Mouse (Mus musculus) limb, embryonic 15.5 days (tissue): ENCODE data around the gene Znhit6. TPM values are rescaled to one million over a fixed set of nuclear protein-coding genes. Genes with fewer than 3 reads are reported as not detected.

Experiments used
- ATAC-seq: fragments of 200-750 bp; cut with Nextera tagmentation; 2 replicates; pipeline ENCODE4 v1.8.0; 2017; ENCODE audit warnings: low read depth, moderate TSS enrichment; ENCODE audit not compliant: insufficient number of reproducible peaks, low FRiP score, low TSS enrichment
- H3K27ac ChIP-seq: fragments of 300-500 bp; sonication (generic); 2 replicates; pipeline ENCODE4 v1.5.1; 2015; ENCODE audit warnings: moderate library complexity, mild to moderate bottlenecking, inconsistent platforms
- H3K27me3 ChIP-seq: fragments of 300-500 bp; sonication (generic); 2 replicates; pipeline ENCODE4 v1.6.1; 2015; ENCODE audit warnings: inconsistent platforms
- H3K36me3 ChIP-seq: fragments of 300-500 bp; sonication (generic); 2 replicates; pipeline ENCODE4 v1.6.1; 2015; ENCODE audit warnings: inconsistent platforms
- H3K4me1 ChIP-seq: fragments of 300-500 bp; sonication (generic); 2 replicates; pipeline ENCODE4 v1.6.1; 2015; ENCODE audit warnings: inconsistent platforms
- H3K4me2 ChIP-seq: fragments of 300-500 bp; sonication (generic); 2 replicates; pipeline ENCODE4 v1.6.1; 2015; ENCODE audit warnings: mild to moderate bottlenecking, inconsistent platforms
- H3K4me3 ChIP-seq: fragments of 300-500 bp; sonication (generic); 2 replicates; pipeline ENCODE4 v1.5.1; 2015; ENCODE audit warnings: mild to moderate bottlenecking, inconsistent platforms
- H3K9ac ChIP-seq: fragments of 300-500 bp; sonication (generic); 2 replicates; pipeline ENCODE4 v1.6.1; 2015; ENCODE audit warnings: inconsistent platforms
- H3K9me3 ChIP-seq: fragments of 300-500 bp; sonication (generic); 2 replicates; pipeline ENCODE4 v1.6.1; 2016; ENCODE audit warnings: inconsistent platforms
- WGBS: fragments of 180-500 bp; shearing (Covaris S2); methylation state at CpG from one replicate; pipeline ENCODE4 v1.1.7; 2015; 5-methylcytosine and 5-hydroxymethylcytosine counted together
- polyA plus RNA-seq: library from polyadenylated mRNA; unstranded; fragments of >200 nt; fragmentation: Nextera tagmentation; extraction: Ambion mirVana; gene quantifications from 2 replicates; pipeline ENCODE4 v1.2.1, GENCODE M21; 2015

Gene Znhit6
- polyA plus RNA-seq, 1 experiment from 2014 or later: 37.8 TPM

GRCm38 (mm10) chr3:145648991-145649851 is 73.2 kb downstream of the Znhit6 start:
- ATAC-seq: peak; percentile 6; the same call in 1 of the 2 replicates
- Histone ChIP-seq H3K4me1 (peaks cover 60% of the 10 kb centered on the region), H3K9me3 (no peaks in the 10 kb centered on the region), H3K27ac (peak overlapping the region; percentile 94), H3K36me3 (peaks cover 10% of the 10 kb centered on the region), H3K9ac (peak overlapping the region; percentile 69), H3K4me3 (peak overlapping the region; percentile 62), H3K27me3 (no peaks in the 10 kb centered on the region), H3K4me2 (peak overlapping the region; percentile 85)
- under 1% methylated on average over 48 of the region's 49 CpGs for WGBS

DNA sequence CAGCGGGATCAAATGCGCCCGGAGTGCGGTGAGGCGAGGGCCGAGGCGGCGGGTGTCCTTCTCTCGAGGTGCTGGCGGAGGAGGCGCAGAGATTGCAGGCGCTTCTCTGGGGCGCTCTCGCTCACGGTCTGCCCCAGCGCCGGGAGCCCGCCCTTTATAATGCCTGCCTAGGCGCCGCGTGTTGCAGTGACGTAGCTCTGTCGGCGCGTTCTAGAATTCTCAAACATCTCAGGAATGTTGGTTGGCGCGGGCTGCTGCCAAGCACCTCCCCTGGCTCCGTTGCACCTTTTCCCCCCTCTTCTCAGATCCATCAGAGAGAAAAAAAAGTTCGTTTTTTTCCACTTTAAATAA is 73.8 kb downstream of the Znhit6 start, which contains the start of gene Ccn1:
Ccn1 (minus strand) TSS at position 130 of the 351 bp plus-strand sequence.
- H3K4me2 ChIP-seq: peak within 1 kb of the TSS; percentile 85
- no peaks in the 10 kb centered on the region for H3K9me3 ChIP-seq
- peak; percentile 53 for ATAC-seq
- H3K4me1 ChIP-seq: peaks cover 62% of the 10 kb centered on the region
- H3K4me3 ChIP-seq: peak within 1 kb of the TSS; percentile 62
- peak within 1 kb of the TSS; percentile 94 for H3K27ac ChIP-seq
- H3K9ac ChIP-seq: peak within 1 kb of the TSS; percentile 69
- WGBS: under 1% methylated on average over 29 of the region's 29 CpGs
- no peaks in the 10 kb centered on the region for H3K27me3 ChIP-seq
- peaks cover 10% of the 10 kb centered on the region for H3K36me3 ChIP-seq

GRCm38 (mm10) chr3:145650298-145651011 is 74.5 kb downstream of the Znhit6 start:
- Histone ChIP-seq H3K27ac (peak overlapping the region; percentile 94), H3K9ac (peak overlapping the region; percentile 69; the same call in 1 of the 2 replicates), H3K4me3 (peak overlapping the region; percentile 62), H3K27me3 (no peaks in the 10 kb centered on the region), H3K36me3 (peaks cover 10% of the 10 kb centered on the region), H3K4me2 (peak overlapping the region; percentile 85), H3K4me1 (peaks cover 62% of the 10 kb centered on the region), H3K9me3 (no peaks in the 10 kb centered on the region)
- WGBS: 1% methylated on average over 18 of the region's 18 CpGs
- ATAC-seq: no peak

DNA sequence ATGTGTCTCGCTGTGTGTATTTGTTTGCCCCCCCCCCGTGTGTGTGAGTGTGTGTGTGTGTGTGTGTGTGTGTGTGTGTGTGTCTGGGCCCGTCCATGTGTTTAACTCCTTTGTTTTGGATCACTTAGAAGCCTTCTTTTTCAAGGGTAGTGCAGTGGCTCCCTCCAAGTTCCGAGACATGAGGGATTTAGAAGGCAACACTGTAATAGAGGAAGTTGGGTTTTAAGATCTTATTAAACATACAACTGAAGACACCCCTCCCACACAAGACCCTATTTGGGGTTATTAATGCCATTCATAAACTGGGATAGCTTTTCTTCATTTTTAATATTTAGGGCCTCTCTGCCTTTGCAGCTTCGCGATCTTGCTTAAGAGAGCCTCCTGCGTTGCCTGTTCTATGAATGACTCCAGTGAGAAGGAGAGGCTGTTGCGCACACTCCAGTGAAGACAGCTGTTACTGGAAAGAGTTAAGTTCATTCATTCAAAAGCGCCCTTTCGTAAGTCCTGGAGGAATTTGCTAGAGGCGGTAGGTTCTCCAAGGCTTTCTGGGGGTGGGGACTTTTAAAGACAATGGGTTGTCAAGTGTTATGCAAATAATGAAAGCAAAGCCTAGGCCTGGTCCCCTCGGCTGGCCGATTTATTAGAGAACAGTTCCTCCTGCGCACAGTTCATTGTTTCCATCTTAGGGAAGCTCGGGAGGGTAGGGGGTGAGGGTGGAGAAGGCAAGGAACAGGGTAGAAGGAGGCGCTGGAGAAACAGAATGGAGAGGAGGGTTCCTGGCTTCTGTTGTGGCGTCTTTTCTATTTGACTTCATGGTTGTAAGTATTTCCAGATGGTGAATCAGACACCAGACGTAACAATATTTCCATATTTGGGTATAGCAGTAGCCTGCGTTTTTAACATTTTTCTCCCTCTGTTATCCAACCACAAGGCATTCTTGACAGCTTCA is 75.3 kb downstream of the Znhit6 start:
- Histone ChIP-seq H3K27me3 (no peaks in the 10 kb centered on the region), H3K9me3 (no peaks in the 10 kb centered on the region), H3K4me2 (peak overlapping the region; percentile 85), H3K9ac (peak overlapping the region; percentile 33; the same call in 1 of the 2 replicates), H3K36me3 (peaks cover 10% of the 10 kb centered on the region), H3K4me1 (peaks cover 57% of the 10 kb centered on the region), H3K27ac (peak overlapping the region; percentile 94), H3K4me3 (peak overlapping the region; percentile 62)
- 6% methylated on average over 19 of the region's 19 CpGs for WGBS
- ATAC-seq: peak; percentile 33

- Histone ChIP-seq H3K36me3 (peaks cover 9% of the 10 kb centered on the region), H3K4me1 (peaks cover 52% of the 10 kb centered on the region), H3K4me2 (peak overlapping the region; percentile 85), H3K27ac (peak overlapping the region; percentile 94), H3K4me3 (peak overlapping the region; percentile 62), H3K27me3 (no peaks in the 10 kb centered on the region), H3K9ac (peak overlapping the region; percentile 20; the same call in 1 of the 2 replicates), H3K9me3 (no peaks in the 10 kb centered on the region)
- WGBS: 3% methylated on average over 10 of the region's 10 CpGs
- ATAC-seq: no peak
These were observed 75.9 kb downstream of the Znhit6 start for GRCm38 (mm10) chr3:145651978-145652321.

GRCm38 (mm10) chr3:145652322-145653131 is 76.5 kb downstream of the Znhit6 start:
- Histone ChIP-seq H3K9me3 (no peaks in the 10 kb centered on the region), H3K27ac (peak overlapping the region; percentile 94), H3K9ac (peak overlapping the region; percentile 52), H3K4me2 (peak overlapping the region; percentile 85), H3K36me3 (peaks cover 3% of the 10 kb centered on the region), H3K4me1 (peaks cover 47% of the 10 kb centered on the region), H3K27me3 (no peaks in the 10 kb centered on the region), H3K4me3 (peak overlapping the region; percentile 62)
- ATAC-seq: peak; percentile 37
- 8% methylated on average over 20 of the region's 20 CpGs for WGBS

GRCm38 (mm10) chr3:145653191-145653940 is 77.4 kb downstream of the Znhit6 start:
- Histone ChIP-seq H3K36me3 (no peaks in the 10 kb centered on the region; the same call in 1 of the 2 replicates), H3K27me3 (no peaks in the 10 kb centered on the region), H3K9me3 (no peaks in the 10 kb centered on the region), H3K4me2 (peak overlapping the region; percentile 85), H3K4me3 (peak overlapping the region; percentile 62), H3K4me1 (peaks cover 39% of the 10 kb centered on the region), H3K27ac (peak overlapping the region; percentile 94), H3K9ac (peak overlapping the region; percentile 52)
- under 1% methylated on average over 53 of the region's 53 CpGs for WGBS
- ATAC-seq: peak; percentile 40

DNA sequence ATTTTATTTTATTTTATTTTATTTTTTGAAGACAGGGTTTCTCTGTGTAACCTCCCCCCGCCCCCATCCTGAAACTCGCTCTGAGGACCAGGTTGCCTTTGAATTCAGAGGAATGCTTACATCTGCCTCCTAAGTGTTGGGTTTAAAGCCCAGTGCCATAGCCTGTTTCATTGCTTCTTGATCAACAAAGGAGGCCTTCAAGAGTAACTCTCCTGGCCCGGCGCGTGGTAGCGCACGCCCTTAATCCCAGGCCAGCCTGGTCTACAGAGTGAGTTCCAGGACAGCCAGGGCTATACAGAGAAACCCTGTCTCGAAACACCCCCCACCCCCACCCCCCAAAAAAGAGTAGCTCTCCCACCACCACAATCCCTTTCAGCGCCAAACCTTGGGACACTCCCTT is 78.0 kb downstream of the Znhit6 start:
- Histone ChIP-seq H3K4me1 (peaks cover 38% of the 10 kb centered on the region), H3K36me3 (no peaks in the 10 kb centered on the region), H3K9me3 (no peaks in the 10 kb centered on the region), H3K4me3 (peak overlapping the region; percentile 62; the same call in 1 of the 2 replicates), H3K27ac (peak overlapping the region; percentile 94), H3K4me2 (peak overlapping the region; percentile 85; the same call in 1 of the 2 replicates), H3K27me3 (no peaks in the 10 kb centered on the region), H3K9ac (no peak overlapping the region)
- ATAC-seq: no peak
- 66% methylated on average over 9 of the region's 9 CpGs for WGBS
